Mouse (Mus musculus): ENCODE data around the gene Il17d. TPM values are rescaled to one million over a fixed set of nuclear protein-coding genes. Genes with fewer than 3 reads are reported as not detected.

Gene Il17d
- polyA plus RNA-seq, 1 experiment = 20.6 TPM

DNA sequence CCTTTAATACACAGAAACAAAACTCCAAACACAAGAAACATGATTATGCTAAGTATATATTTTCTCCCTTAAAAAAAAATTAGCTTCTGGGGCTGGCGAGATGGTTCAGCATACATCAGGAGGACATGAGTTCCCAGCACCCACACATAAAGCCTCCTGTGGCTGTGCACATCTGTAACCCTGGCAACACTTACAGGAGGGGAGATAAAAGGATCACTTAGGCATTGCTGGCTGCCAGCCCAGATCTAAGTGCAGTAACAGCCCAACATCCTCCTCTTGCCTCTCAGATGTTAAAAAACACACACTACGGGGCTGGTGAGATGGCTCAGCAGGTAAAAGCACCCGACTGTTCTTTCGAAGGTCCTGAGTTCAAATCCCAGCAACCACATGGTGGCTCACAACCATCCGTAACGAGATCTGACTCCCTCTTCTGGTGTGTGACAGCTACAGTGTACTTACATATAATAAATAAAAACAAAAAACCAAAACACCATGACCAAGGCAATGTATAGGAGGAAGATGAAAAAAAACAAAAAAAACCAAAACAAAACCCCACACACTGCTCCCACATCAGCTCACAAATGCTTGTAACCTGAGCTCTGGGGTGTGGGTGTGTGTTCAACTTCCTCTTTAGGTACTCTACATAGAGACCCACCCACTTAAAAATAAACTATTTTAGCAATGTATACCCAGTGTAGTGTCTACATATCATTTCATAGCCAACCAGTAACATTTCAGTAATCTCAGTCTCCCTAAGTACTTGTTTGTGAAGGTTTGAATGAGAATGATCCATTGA, 50.4 kb downstream of the Il17d start:
- WGBS = 76% methylated on average over 6 of the region's 6 CpGs
- no peak for DNase-seq

DNA sequence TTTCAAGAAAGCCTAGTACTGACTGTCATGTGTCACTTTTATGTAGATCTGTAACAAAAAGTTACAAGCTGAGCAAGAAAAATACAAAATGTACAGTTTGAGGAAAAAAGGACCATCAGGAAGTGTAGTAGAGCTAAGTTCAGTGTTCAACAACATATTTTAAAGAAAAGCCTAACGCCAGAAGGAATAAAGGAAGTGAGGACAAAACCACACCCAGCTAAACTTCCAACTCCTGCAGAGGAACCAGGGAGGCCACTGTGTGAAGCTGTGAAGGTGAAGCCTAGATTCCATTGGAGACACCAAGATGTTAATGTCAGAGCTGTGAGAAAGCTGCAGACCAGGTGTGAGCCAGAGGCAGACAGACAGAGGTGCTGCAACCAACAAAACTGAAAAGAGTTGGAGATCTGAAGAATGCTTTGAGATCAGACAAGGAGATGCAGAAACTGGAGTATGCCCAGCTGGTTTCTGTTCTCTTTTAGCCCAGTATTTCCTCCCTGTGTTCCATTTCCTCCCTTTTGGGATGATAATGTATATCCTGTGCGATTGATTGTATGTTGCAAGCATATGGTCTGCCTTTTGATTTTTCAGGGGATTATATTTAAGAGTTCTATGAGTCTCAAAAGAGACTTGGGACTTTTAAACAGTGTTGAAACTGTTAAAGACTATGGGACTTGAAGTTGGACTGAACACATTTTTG, 51.9 kb downstream of the Il17d start:
- H3K4me1 ChIP-seq (ENCODE audit: control insufficient read depth, insufficient read depth, low read length) = no peaks in the 10 kb centered on the region; the same call in 1 of the 2 replicates
- no peak overlapping the region for H3K4me3 ChIP-seq (replicated peaks; ENCODE audit: insufficient read depth, low read depth, low read length)
- no peak for DNase-seq
- TF ChIP-seq CTCF (IDR thresholded peaks at IDR 0.05; ENCODE audit: borderline replicate concordance, insufficient read depth, low read depth, low read length) (no peak), POLR2A (IDR thresholded peaks at IDR 0.05; ENCODE audit: borderline replicate concordance, insufficient read depth, low read length) (no peak)
- 94% methylated on average over 2 of the region's 2 CpGs for WGBS
- H3K27ac ChIP-seq (ENCODE audit: insufficient read depth, low read length) = no peak overlapping the region
- H3K27me3 ChIP-seq (ENCODE audit: control insufficient read depth, insufficient read depth, low read length) = no peaks in the 10 kb centered on the region

More for the DNA sequence above, 50.4 kb downstream of the Il17d start:
- H3K4me1 ChIP-seq (ENCODE audit: control insufficient read depth, insufficient read depth, low read length) = no peaks in the 10 kb centered on the region
- no peak overlapping the region for H3K4me3 ChIP-seq (replicated peaks; ENCODE audit: insufficient read depth, low read depth, low read length)
- no peaks in the 10 kb centered on the region for H3K27me3 ChIP-seq (ENCODE audit: control insufficient read depth, insufficient read depth, low read length)
- TF ChIP-seq POLR2A (IDR thresholded peaks at IDR 0.05; ENCODE audit: borderline replicate concordance, insufficient read depth, low read length) (no peak), CTCF (IDR thresholded peaks at IDR 0.05; ENCODE audit: borderline replicate concordance, insufficient read depth, low read depth, low read length) (no peak)
- no peak overlapping the region for H3K27ac ChIP-seq (ENCODE audit: insufficient read depth, low read length)

DNA sequence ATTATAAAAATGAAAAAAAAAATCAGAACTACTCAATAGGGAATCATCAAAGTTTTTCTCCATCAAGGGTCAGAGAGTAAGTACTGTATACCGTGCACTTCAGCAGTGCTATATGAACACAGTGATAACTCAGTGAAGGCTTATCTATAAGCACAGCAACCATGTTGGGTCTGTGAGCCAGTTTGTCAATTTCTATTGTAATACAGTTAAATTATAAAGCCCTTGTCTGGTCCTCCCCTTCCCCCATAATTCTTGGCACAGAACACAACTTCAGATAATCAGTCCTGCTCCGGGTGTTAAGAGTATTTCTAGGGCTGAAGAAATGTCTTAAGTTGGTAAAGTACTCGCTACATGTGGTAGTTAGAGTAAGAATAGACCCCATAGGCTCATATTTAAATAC, 67.3 kb downstream of the Il17d start:
- TF ChIP-seq CTCF (IDR thresholded peaks at IDR 0.05; ENCODE audit: borderline replicate concordance, insufficient read depth, low read depth, low read length) (no peak), POLR2A (IDR thresholded peaks at IDR 0.05; ENCODE audit: borderline replicate concordance, insufficient read depth, low read length) (no peak)
- Histone ChIP-seq H3K27me3 (ENCODE audit: control insufficient read depth, insufficient read depth, low read length) (no peaks in the 10 kb centered on the region), H3K4me3 (replicated peaks; ENCODE audit: insufficient read depth, low read depth, low read length) (no peak overlapping the region), H3K4me1 (ENCODE audit: control insufficient read depth, insufficient read depth, low read length) (no peaks in the 10 kb centered on the region), H3K27ac (ENCODE audit: insufficient read depth, low read length) (no peak overlapping the region)
- 89% methylated on average over 3 of the region's 3 CpGs for WGBS
- no peak for DNase-seq

Other genes with a start within 250 kb of the Il17d start
- gene Cryl1, start 126.2 kb upstream of the Il17d start, polyA plus RNA-seq (2012; rRNA removed) = 21.0 and 26.0 TPM in 2 replicates
- 15.2 and 15.4 TPM in 2 replicates for gene Ift88, start 100.7 kb upstream of the Il17d start, polyA plus RNA-seq (2012; rRNA removed)
- 52.5 and 52.9 TPM in 2 replicates for gene Eef1akmt1, start 46.8 kb downstream of the Il17d start, polyA plus RNA-seq (2012; rRNA removed)
- gene Xpo4, start 140.7 kb downstream of the Il17d start, polyA plus RNA-seq (2012; rRNA removed) = 9.1 and 10.6 TPM in 2 replicates
- not detected in 2 replicates for gene Gm49361, start 221.3 kb downstream of the Il17d start, polyA plus RNA-seq (2012; rRNA removed)
- gene Lats2, start 233.6 kb downstream of the Il17d start, polyA plus RNA-seq (2012; rRNA removed) = 32.6 and 33.5 TPM in 2 replicates